Mouse (Mus musculus): ENCODE results near the gene Zfr. TPM values are rescaled to one million over a fixed set of nuclear protein-coding genes. Genes with fewer than 3 reads are reported as not detected.
A peak's percentile ranks its signal among the peaks of the same experiment; 100 is the strongest.
"Not testable (repeated sequence)": the region's sequence is repeated elsewhere in the genome, so short reads cannot be mapped to it uniquely, and the experiment has no call there.

Gene Zfr
- polyA plus RNA-seq, 1 experiment from 2014 or later, result 115 TPM

DNA sequence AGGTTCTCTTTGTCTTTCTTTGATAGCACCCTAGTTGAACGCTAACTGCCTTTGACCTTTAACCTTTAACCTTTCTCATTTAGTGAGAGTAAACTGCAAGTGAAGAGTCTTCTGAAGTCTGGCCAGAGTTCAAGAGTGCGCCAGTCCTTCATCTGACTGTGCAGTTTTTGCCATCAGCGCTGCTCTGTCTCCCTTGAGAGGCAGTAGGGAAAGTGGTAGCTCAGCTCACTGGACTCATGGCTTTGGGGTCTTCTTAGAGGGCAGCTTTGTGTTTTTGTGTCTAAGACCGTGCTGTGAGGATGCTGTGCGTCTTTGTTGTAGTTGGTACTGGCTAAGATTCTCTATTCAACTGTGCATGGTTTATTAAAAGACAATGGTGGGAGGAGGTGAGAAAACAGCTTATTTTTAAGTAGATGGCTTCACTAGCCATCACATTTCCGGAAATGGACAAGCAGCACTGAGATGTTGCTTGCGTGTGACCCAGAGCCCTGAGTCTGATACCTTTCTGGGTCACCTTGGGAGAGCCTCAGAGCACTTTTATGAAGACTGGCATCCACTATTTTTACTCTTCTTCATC lies 89.1 kb downstream of the Zfr start:
- Histone ChIP-seq H3K36me3 (no peaks in the 10 kb centered on the region), H3K27me3 (no peaks in the 10 kb centered on the region), H3K27ac (no peak overlapping the region), H3K4me3 (no peak overlapping the region; the same call in 1 of the 2 replicates), H3K4me1 (peaks cover 25% of the 10 kb centered on the region), H3K4me2 (replicated peaks) (peak overlapping the region; percentile 63), H3K9me3 (no peaks in the 10 kb centered on the region), H3K9ac (no peak overlapping the region)
- WGBS, result 66% methylated on average over 7 of the region's 7 CpGs
- ATAC-seq (ENCODE audit: insufficient number of reproducible peaks, insufficient read depth, low FRiP score, low TSS enrichment), result no peak

DNA sequence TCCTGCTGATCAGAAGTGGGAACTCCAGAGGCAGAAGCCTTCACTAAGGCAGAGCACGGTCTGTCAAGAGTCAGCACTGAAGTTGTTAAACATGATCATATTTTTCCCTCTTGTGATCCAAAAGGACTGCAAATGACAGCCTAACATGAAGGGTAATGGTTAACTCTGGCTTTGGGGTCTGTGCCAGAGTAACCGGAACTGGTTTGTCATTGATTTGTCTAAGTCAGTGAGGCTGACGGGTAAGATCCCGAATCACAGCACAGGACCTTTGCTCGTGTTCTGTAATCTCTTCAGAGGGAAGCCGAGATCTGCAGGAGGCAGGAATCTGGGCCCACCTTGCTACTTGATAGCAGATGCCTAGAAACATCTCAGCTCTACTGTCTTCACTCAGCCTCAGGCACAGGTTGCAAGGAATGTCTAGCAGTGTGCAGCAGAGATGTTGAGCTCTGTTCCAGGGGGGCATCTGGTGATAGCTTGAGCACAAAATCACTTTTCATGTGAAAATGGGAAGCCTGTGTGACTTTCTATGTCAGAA lies 90.0 kb downstream of the Zfr start:
- Histone ChIP-seq H3K9me3 (no peaks in the 10 kb centered on the region), H3K4me2 (replicated peaks) (no peak overlapping the region), H3K27me3 (no peaks in the 10 kb centered on the region), H3K9ac (no peak overlapping the region), H3K27ac (no peak overlapping the region), H3K4me3 (no peak overlapping the region), H3K36me3 (no peaks in the 10 kb centered on the region), H3K4me1 (peaks cover 25% of the 10 kb centered on the region)
- 74% methylated on average over 6 of the region's 6 CpGs for WGBS
- no peak for ATAC-seq (ENCODE audit: insufficient number of reproducible peaks, insufficient read depth, low FRiP score, low TSS enrichment)

DNA sequence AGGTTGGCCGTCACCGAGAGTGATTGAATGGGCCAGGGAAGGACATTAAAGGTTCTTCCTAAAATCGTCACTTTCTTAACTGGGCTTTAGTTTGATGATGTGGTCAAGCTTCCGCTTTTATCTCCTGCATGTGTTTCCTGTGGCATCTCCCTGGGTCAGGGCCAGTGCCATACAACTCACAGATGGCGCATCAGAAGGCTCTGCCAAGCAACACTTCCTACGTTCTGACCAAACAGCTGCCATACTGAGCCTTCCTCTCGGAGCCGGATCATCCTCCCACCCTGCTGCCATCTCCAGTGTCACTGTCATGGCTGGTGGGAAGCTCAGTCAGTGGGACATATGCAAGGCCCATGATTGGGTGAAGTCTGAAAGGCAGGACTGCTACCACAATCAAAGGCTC lies 93.9 kb downstream of the Zfr start:
- WGBS, result 87% methylated on average over 8 of the region's 8 CpGs
- Histone ChIP-seq H3K4me1 (peaks cover 18% of the 10 kb centered on the region), H3K27ac (no peak overlapping the region), H3K9ac (no peak overlapping the region), H3K4me3 (no peak overlapping the region), H3K36me3 (no peaks in the 10 kb centered on the region), H3K4me2 (replicated peaks) (no peak overlapping the region), H3K9me3 (no peaks in the 10 kb centered on the region), H3K27me3 (no peaks in the 10 kb centered on the region)
- no peak for ATAC-seq (ENCODE audit: insufficient number of reproducible peaks, insufficient read depth, low FRiP score, low TSS enrichment)

DNA sequence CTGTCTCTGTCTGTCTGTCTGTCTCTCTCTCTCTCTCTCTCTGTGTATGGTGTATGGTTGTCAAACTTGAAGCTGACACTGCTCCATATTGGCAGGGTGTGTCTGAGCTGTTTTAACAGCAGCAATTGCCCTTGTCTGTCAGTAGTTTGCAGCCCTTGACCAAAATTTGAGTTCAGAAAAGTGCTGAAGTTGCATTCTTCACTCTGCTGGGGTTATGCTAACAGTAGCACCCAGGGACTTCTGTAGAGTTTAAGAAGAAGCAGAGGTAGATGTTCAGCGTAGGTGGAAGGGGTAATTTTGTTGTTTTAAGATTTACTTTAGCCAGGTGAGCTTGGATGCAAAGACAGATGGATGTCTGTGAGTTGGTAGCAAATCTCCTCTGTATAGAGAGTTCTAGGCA lies 94.6 kb downstream of the Zfr start:
- no peaks in the 10 kb centered on the region for H3K36me3 ChIP-seq
- 83% methylated on average over 1 of the region's 1 CpGs for WGBS

DNA sequence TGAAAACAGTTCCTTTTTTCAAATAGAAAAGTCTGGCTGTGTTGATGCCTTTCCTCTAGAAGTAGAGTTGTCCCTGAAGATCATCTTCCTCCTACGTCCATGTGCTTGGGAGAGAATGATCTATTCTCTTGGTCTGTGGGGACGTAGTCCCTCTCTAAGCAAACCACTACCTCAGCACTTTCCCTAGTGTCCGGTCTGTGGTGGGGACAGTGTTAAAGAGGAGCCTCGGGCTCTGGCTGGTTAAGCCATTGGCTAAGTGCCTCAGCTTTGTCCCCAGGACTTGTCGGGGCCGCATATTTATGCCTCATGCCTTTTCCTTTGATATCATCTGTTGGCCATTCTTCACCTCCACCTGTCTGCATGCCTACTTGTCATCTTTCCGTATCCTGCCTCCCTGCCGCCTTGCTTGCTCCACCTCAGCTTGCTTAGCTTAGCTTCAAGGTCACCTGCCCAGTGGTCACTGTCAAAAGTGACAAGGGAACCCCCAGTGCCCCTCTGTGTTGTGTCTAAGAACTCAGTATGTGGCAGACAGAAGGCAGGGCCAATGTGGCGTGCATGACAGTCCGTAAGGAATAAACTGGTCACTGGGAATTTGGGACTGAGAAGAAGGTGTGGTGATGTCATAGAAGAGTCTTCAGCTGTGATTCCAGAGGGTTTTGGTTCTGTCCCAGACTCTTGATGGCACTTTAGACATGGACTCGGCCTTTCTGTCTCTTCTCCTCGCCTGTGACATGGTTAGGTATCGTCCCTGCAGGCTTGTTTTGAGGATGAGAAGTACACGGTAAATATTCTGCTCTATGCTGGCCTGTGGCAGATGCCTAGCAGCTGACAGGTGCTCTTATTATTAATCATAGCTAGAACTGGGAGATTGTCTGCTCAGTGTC lies 97.1 kb downstream of the Zfr start:
- H3K27ac ChIP-seq, result no peak overlapping the region
- H3K4me2 ChIP-seq (replicated peaks), result no peak overlapping the region
- H3K36me3 ChIP-seq, result no peaks in the 10 kb centered on the region
- no peaks in the 10 kb centered on the region for H3K27me3 ChIP-seq
- no peak overlapping the region for H3K9ac ChIP-seq
- no peak overlapping the region for H3K4me3 ChIP-seq
- 83% methylated on average over 14 of the region's 14 CpGs for WGBS
- no peaks in the 10 kb centered on the region for H3K9me3 ChIP-seq
- no peak for ATAC-seq (ENCODE audit: insufficient number of reproducible peaks, insufficient read depth, low FRiP score, low TSS enrichment)
- H3K4me1 ChIP-seq, result peaks cover 4% of the 10 kb centered on the region; the same call in 1 of the 2 replicates

More for the DNA sequence above, 94.6 kb downstream of the Zfr start:
- Histone ChIP-seq H3K9ac (no peak overlapping the region), H3K9me3 (no peaks in the 10 kb centered on the region), H3K27me3 (no peaks in the 10 kb centered on the region), H3K4me2 (replicated peaks) (no peak overlapping the region), H3K4me3 (no peak overlapping the region), H3K4me1 (peaks cover 11% of the 10 kb centered on the region), H3K27ac (no peak overlapping the region)
- ATAC-seq (ENCODE audit: insufficient number of reproducible peaks, insufficient read depth, low FRiP score, low TSS enrichment), result no peak

DNA sequence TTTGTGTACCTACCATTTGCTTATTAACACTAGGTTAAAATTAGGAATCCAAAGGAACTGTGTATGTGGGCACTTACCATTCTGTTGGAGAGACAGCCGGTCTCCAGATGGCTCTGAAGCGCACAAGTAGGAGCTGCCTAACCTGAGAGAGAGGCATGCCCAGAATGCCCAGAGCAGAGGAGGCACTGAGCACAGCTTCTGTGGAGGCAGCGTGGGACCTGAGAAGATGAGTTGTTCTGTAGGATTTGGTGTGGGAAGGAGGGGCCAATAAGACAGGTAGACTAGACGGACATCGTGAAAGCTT lies 97.7 kb downstream of the Zfr start:
- no peak overlapping the region for H3K9ac ChIP-seq
- H3K27me3 ChIP-seq, result no peaks in the 10 kb centered on the region
- no peak overlapping the region for H3K4me2 ChIP-seq (replicated peaks)
- WGBS, result 93% methylated on average over 5 of the region's 5 CpGs
- no peak overlapping the region for H3K27ac ChIP-seq
- no peak overlapping the region for H3K4me3 ChIP-seq
- peaks cover 4% of the 10 kb centered on the region; the same call in 1 of the 2 replicates for H3K4me1 ChIP-seq
- ATAC-seq (ENCODE audit: insufficient number of reproducible peaks, insufficient read depth, low FRiP score, low TSS enrichment), result no peak
- no peaks in the 10 kb centered on the region for H3K36me3 ChIP-seq
- no peaks in the 10 kb centered on the region for H3K9me3 ChIP-seq

DNA sequence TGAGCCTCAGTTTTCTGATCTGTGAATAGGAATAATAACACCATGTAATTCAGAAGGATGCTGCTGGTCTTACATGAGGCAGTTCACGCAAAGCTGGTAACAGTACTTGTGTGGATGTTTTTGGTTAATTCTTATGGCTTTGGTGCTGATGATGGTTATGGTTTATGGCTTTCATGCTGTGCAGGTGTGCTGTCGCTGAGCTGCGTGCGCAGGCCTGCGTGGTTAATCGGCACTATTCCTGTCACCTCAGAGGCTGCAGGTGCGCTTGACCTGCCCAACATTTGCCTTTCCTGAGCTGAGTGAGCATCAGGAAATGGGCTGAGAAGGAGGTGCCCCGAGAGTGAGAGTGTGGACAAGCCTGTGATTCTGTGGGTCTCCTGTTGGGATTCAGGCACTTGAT lies 98.5 kb downstream of the Zfr start:
- Histone ChIP-seq H3K27me3 (no peaks in the 10 kb centered on the region), H3K27ac (no peak overlapping the region), H3K4me3 (no peak overlapping the region), H3K36me3 (no peaks in the 10 kb centered on the region), H3K4me1 (peaks cover 4% of the 10 kb centered on the region; the same call in 1 of the 2 replicates), H3K9me3 (no peaks in the 10 kb centered on the region), H3K4me2 (replicated peaks) (no peak overlapping the region), H3K9ac (no peak overlapping the region)
- WGBS, result 93% methylated on average over 8 of the region's 8 CpGs
- no peak for ATAC-seq (ENCODE audit: insufficient number of reproducible peaks, insufficient read depth, low FRiP score, low TSS enrichment)

DNA sequence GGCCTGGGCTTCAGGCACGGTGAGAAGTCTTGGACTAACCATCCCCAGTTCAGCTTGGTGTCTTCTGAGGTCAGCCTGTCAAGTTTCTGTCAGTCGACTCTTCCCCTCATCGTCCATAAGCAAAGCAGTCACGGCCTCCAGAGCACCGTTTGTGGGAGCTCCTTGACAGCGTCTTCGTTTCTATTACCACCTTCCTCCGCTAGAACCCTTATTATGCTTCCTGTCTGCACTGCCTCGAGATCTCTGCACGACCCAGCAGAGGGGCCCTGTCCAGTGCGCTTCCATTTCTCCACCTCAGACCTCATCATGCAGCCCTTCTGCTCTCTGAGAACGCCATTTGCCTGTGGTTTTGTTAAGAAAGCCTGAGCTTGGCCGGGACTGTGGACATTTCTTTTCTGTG lies 99.2 kb downstream of the Zfr start:
- H3K4me3 ChIP-seq, result no peak overlapping the region
- H3K9ac ChIP-seq, result no peak overlapping the region
- H3K4me1 ChIP-seq, result peaks cover 5% of the 10 kb centered on the region
- H3K27ac ChIP-seq, result no peak overlapping the region
- WGBS, result 82% methylated on average over 13 of the region's 13 CpGs
- no peaks in the 10 kb centered on the region for H3K9me3 ChIP-seq
- H3K27me3 ChIP-seq, result no peaks in the 10 kb centered on the region
- H3K36me3 ChIP-seq, result no peaks in the 10 kb centered on the region
- ATAC-seq (ENCODE audit: insufficient number of reproducible peaks, insufficient read depth, low FRiP score, low TSS enrichment), result no peak
- no peak overlapping the region for H3K4me2 ChIP-seq (replicated peaks)

DNA sequence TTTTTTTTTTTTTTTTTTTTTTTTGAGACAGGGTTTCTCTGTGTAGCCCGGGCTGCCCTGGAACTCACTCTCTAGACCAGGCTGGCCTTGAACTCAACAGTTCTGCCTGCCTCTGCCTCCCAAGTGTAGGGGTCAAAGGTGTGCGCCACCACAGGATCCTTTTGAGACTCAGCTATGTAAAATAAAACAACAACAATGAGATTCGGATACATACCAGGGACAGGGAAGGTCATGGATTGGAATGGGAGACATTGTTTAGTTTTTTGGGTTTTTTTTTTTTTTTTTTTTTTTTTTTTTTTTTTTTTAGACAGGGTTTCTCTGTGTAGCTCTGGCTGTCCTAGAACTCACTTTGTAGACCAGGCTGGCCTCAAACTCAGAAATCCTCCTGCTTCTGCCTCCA lies 99.7 kb downstream of the Zfr start:
- H3K27ac ChIP-seq; H3K36me3 ChIP-seq; H3K9me3 ChIP-seq; H3K27me3 ChIP-seq; H3K4me2 ChIP-seq (replicated peaks); H3K9ac ChIP-seq; H3K4me3 ChIP-seq; ATAC-seq (ENCODE audit: insufficient number of reproducible peaks, insufficient read depth, low FRiP score, low TSS enrichment): not testable (repeated sequence)
- 83% methylated on average over 3 of the region's 3 CpGs for WGBS
- peaks cover 11% of the 10 kb centered on the region for H3K4me1 ChIP-seq

DNA sequence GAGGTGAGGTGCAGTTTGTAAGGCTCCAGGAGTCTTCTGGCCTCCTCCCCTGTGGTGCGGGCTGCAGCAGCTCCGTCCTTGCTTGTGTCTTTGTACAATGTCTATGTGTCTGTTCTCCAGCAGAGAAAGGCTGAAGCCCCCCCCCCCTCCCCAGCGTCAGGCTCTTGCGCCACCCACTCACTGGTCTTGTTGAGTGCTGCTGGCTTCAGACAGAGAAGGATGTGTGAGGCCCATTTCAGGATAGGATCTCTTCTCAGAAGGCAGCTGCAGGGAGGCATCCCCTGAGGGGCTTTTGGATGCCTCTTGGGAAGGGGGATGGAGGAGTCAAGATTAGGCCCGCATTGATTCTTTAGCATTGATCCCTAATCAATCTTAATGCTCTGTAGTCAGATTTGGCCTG lies 100.2 kb downstream of the Zfr start:
- peaks cover 16% of the 10 kb centered on the region for H3K4me1 ChIP-seq
- ATAC-seq (ENCODE audit: insufficient number of reproducible peaks, insufficient read depth, low FRiP score, low TSS enrichment), result no peak
- no peak overlapping the region for H3K4me3 ChIP-seq
- H3K27ac ChIP-seq, result no peak overlapping the region
- H3K9me3 ChIP-seq, result no peaks in the 10 kb centered on the region
- no peak overlapping the region for H3K9ac ChIP-seq
- H3K4me2 ChIP-seq (replicated peaks), result no peak overlapping the region
- no peaks in the 10 kb centered on the region for H3K27me3 ChIP-seq
- no peaks in the 10 kb centered on the region for H3K36me3 ChIP-seq
- WGBS, result 40% methylated on average over 5 of the region's 5 CpGs

DNA sequence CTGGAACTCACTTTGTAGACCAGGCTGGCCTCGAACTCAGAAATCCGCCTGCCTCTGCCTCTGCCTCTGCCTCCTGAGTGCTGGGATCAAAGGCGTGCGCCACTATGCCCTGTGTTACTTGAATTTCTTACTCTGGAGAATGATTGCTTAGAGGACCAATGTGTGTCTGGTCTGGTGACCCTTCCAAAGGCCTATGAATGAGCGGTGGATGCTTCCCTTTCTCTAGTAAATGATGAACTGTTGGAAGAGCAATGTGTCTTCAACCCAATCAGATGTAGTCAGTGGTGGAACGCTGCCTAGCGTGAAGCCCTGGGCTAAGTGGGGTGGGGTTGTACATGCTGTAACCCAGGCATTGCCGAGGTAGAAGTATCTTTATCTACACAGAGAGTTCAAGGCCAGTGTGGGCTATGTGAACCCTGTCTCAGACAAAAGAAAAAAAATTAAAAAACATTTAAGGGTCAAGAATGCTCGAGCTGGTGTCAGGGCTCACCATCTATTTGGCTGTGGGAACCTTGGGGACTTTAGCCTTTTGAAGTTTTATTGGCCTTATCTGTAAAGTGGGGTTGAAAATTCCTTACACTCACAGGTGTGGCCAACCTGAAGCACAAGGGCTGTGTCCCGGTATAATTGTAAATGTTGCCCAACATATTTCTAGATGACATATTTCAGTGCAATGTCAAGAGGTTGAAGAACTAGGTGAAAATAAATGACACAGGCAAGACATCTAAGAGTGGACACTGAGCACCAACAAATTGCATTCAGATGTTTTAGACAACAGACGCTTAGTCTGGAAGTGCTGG lies 101.2 kb downstream of the Zfr start:
- Histone ChIP-seq H3K36me3 (no peaks in the 10 kb centered on the region), H3K9me3 (no peaks in the 10 kb centered on the region), H3K4me3 (no peak overlapping the region), H3K4me2 (replicated peaks) (no peak overlapping the region), H3K4me1 (peaks cover 17% of the 10 kb centered on the region), H3K27ac (no peak overlapping the region), H3K9ac (no peak overlapping the region), H3K27me3 (no peaks in the 10 kb centered on the region)
- ATAC-seq (ENCODE audit: insufficient number of reproducible peaks, insufficient read depth, low FRiP score, low TSS enrichment), result no peak
- 86% methylated on average over 11 of the region's 11 CpGs for WGBS
